Mouse (Mus musculus) hindbrain, embryonic 15.5 days (tissue): ENCODE results near the gene Mcu. TPM values are rescaled to one million over a fixed set of nuclear protein-coding genes. Genes with fewer than 3 reads are reported as not detected.

Source experiments
- ATAC-seq: fragments of 200-750 bp; cut with Nextera tagmentation; 2 replicates; pipeline ENCODE4 v1.8.0; 2017; ENCODE audit warnings: low read depth, moderate number of reproducible peaks, moderate TSS enrichment; ENCODE audit not compliant: low FRiP score
- H3K27ac ChIP-seq: fragments of 300-500 bp; sonication (generic); replicated peaks from 2 replicates; pipeline ENCODE4 v1.5.1; 2015; ENCODE audit warnings: mild to moderate bottlenecking, inconsistent platforms
- H3K27me3 ChIP-seq: fragments of 300-500 bp; sonication (generic); 2 replicates; pipeline ENCODE4 v1.6.1; 2015; ENCODE audit warnings: control low read depth, inconsistent platforms
- H3K36me3 ChIP-seq: fragments of 300-500 bp; sonication (generic); 2 replicates; pipeline ENCODE4 v1.6.1; 2015; ENCODE audit warnings: control low read depth, inconsistent platforms
- H3K4me1 ChIP-seq: fragments of 300-500 bp; sonication (generic); replicated peaks from 2 replicates; pipeline ENCODE4 v1.6.1; 2015; ENCODE audit warnings: control low read depth, inconsistent platforms
- H3K4me2 ChIP-seq: fragments of 300-500 bp; sonication (generic); 2 replicates; pipeline ENCODE4 v1.6.1; 2015; ENCODE audit warnings: moderate library complexity, mild to moderate bottlenecking, inconsistent platforms
- H3K4me3 ChIP-seq: fragments of 300-500 bp; sonication (generic); 2 replicates; pipeline ENCODE4 v1.5.1; 2015; ENCODE audit warnings: mild to moderate bottlenecking, inconsistent platforms
- H3K9ac ChIP-seq: fragments of 300-500 bp; sonication (generic); 2 replicates; pipeline ENCODE4 v1.6.1; 2015; ENCODE audit warnings: inconsistent platforms
- H3K9me3 ChIP-seq: fragments of 300-500 bp; sonication (generic); 2 replicates; pipeline ENCODE4 v1.6.1; 2016; ENCODE audit warnings: control low read depth, inconsistent platforms
- WGBS: fragments of 180-500 bp; shearing (Covaris S2); methylation state at CpG from one replicate; pipeline ENCODE4 v1.1.7; 2015; 5-methylcytosine and 5-hydroxymethylcytosine counted together
- polyA plus RNA-seq: library from polyadenylated mRNA; unstranded; fragments of >200 nt; fragmentation: Nextera tagmentation; extraction: Ambion mirVana; gene quantifications from 2 replicates; pipeline ENCODE4 v1.2.1, GENCODE M21; 2015

Mcu gene
- polyA plus RNA-seq, 1 experiment from 2014 or later: 34.6 TPM

DNA sequence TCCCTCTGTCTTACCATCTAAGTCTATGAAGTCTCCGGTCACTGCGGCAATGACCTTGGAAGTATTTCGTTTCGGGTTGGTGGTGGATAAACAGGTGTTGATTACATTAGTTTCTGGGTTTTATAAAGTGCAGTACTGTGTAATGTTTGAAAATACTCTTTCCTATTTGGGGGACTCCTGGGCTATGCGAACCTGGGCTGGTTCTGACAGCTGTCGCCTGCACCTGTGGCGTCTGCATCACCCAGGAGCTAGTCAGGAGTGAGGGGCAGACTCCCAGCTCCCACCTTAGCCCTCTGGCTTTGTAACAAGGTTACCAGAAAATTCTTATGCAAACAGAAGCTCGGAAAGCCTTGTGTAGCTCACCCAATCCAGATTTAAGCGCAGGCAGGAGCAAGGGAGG is 114.7 kb downstream of the Mcu start:
- 91% methylated on average over 9 of the region's 9 CpGs for WGBS
- Histone ChIP-seq H3K4me2 (no peak overlapping the region), H3K9ac (no peak overlapping the region), H3K36me3 (no peaks in the 10 kb centered on the region), H3K4me3 (no peak overlapping the region), H3K4me1 (peaks cover 12% of the 10 kb centered on the region), H3K9me3 (no peaks in the 10 kb centered on the region), H3K27ac (no peak overlapping the region), H3K27me3 (no peaks in the 10 kb centered on the region)
- ATAC-seq: no peak

DNA sequence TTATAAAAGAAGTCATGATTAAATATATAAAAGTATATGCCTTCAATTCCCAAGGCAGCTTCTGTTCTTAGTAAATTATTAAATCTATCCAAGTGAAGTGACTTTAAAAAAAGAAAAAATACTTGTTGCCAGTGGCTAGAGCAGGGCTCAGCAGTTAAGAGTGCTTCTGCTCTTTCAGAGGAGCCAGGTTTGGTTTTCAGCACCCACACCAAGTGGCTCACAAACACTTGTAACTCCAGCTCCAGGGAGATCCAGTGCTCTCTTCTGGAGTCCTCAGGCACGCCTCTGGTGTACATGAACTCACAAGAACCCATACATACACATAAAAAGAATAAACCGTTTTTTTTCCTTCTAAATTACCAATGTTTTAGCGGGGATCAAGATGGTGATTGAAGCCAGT is 116.3 kb downstream of the Mcu start:
- 80% methylated on average over 3 of the region's 3 CpGs for WGBS
- Histone ChIP-seq H3K9me3 (no peaks in the 10 kb centered on the region), H3K4me2 (no peak overlapping the region), H3K9ac (no peak overlapping the region), H3K27ac (no peak overlapping the region), H3K36me3 (no peaks in the 10 kb centered on the region), H3K4me3 (no peak overlapping the region), H3K27me3 (no peaks in the 10 kb centered on the region), H3K4me1 (peaks cover 12% of the 10 kb centered on the region)
- ATAC-seq: no peak

DNA sequence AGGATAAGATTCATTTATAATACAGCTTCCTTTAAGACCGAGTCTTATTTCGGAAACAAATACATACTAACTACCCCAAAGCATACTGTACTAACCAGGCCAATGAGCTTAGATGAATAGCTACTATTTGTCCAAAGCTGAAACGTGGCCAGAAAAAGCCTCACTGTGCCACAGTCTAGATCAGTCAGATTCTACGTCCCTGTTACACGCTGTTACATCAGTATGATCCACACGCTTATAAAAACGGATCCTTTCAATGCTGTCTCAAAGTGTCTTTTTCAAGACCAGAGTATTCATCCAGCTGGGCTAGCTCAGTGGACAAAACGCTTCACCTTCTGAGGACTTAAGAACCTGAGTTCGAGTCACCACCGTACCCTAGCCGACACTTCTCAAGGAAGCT is 119.5 kb downstream of the Mcu start:
- Histone ChIP-seq H3K9ac (no peak overlapping the region), H3K36me3 (no peaks in the 10 kb centered on the region), H3K4me3 (no peak overlapping the region), H3K9me3 (no peaks in the 10 kb centered on the region; the same call in 1 of the 2 replicates), H3K4me1 (no peaks in the 10 kb centered on the region), H3K4me2 (no peak overlapping the region), H3K27me3 (no peaks in the 10 kb centered on the region), H3K27ac (no peak overlapping the region)
- 95% methylated on average over 11 of the region's 11 CpGs for WGBS
- no peak for ATAC-seq

DNA sequence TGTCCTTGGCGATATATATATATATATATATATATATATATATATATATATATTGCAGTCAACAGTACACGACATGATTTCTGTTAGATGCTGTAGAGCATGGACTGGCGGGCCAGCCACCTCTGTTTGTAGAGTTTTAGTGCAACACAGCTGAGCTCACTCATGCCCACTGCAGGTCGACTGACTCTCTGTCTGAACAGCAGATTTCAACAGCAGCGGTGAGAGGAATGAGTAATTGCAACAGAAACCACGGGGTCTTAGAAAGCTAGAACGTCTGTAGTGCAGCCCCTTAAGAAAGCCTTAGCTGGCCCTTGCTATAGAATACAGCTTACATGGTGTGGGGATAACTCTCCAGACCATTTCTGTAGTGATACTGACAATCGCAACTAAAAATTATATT is 121.6 kb downstream of the Mcu start:
- Histone ChIP-seq H3K36me3 (no peaks in the 10 kb centered on the region), H3K27ac (no peak overlapping the region), H3K9ac (no peak overlapping the region), H3K27me3 (no peaks in the 10 kb centered on the region), H3K9me3 (no peaks in the 10 kb centered on the region; the same call in 1 of the 2 replicates), H3K4me2 (no peak overlapping the region), H3K4me1 (no peaks in the 10 kb centered on the region), H3K4me3 (no peak overlapping the region)
- 77% methylated on average over 8 of the region's 8 CpGs for WGBS
- no peak for ATAC-seq

- Histone ChIP-seq H3K9me3 (no peaks in the 10 kb centered on the region; the same call in 1 of the 2 replicates), H3K27me3 (no peaks in the 10 kb centered on the region), H3K4me3 (no peak overlapping the region), H3K4me1 (no peaks in the 10 kb centered on the region), H3K27ac (no peak overlapping the region), H3K4me2 (no peak overlapping the region), H3K9ac (no peak overlapping the region), H3K36me3 (no peaks in the 10 kb centered on the region)
- 76% methylated on average over 2 of the region's 2 CpGs for WGBS
- ATAC-seq: no peak
These were observed 122.4 kb downstream of the Mcu start for GRCm38 (mm10) chr10:59494044-59494443.

GRCm38 (mm10) chr10:59490920-59491319 is 125.6 kb downstream of the Mcu start:
- no peaks in the 10 kb centered on the region; the same call in 1 of the 2 replicates for H3K9me3 ChIP-seq
- H3K9ac ChIP-seq: no peak overlapping the region
- ATAC-seq: no peak
- H3K27ac ChIP-seq: no peak overlapping the region
- H3K36me3 ChIP-seq: no peaks in the 10 kb centered on the region
- no peaks in the 10 kb centered on the region for H3K4me1 ChIP-seq
- H3K4me2 ChIP-seq: no peak overlapping the region
- no peak overlapping the region for H3K4me3 ChIP-seq
- WGBS: 78% methylated on average over 8 of the region's 8 CpGs
- no peaks in the 10 kb centered on the region for H3K27me3 ChIP-seq

- ATAC-seq: no peak
- no peaks in the 10 kb centered on the region for H3K36me3 ChIP-seq
- no peak overlapping the region for H3K4me2 ChIP-seq
- no peaks in the 10 kb centered on the region for H3K27me3 ChIP-seq
- H3K9me3 ChIP-seq: no peaks in the 10 kb centered on the region; the same call in 1 of the 2 replicates
- H3K4me1 ChIP-seq: 0 out of 2 replicates have a peak, but pooled peaks cover 1% of the 10 kb centered on the region
- H3K9ac ChIP-seq: no peak overlapping the region
- WGBS: 94% methylated on average over 1 of the region's 1 CpGs
- no peak overlapping the region for H3K27ac ChIP-seq
- H3K4me3 ChIP-seq: no peak overlapping the region
These were observed 127.1 kb downstream of the Mcu start for GRCm38 (mm10) chr10:59489411-59489810.

- ATAC-seq: no peak
- no peak overlapping the region for H3K4me3 ChIP-seq
- 88% methylated on average over 2 of the region's 2 CpGs for WGBS
- no peaks in the 10 kb centered on the region for H3K27me3 ChIP-seq
- H3K4me2 ChIP-seq: no peak overlapping the region
- no peak overlapping the region for H3K9ac ChIP-seq
- 0 out of 2 replicates have a peak, but pooled peaks cover 2% of the 10 kb centered on the region for H3K4me1 ChIP-seq
- H3K27ac ChIP-seq: no peak overlapping the region
- H3K36me3 ChIP-seq: no peaks in the 10 kb centered on the region
- no peaks in the 10 kb centered on the region; the same call in 1 of the 2 replicates for H3K9me3 ChIP-seq
These were observed 129.1 kb downstream of the Mcu start for GRCm38 (mm10) chr10:59487351-59487750.

- Histone ChIP-seq H3K9ac (no peak overlapping the region), H3K27me3 (no peaks in the 10 kb centered on the region), H3K9me3 (no peaks in the 10 kb centered on the region), H3K27ac (no peak overlapping the region), H3K36me3 (no peaks in the 10 kb centered on the region), H3K4me1 (0 out of 2 replicates have a peak, but pooled peaks cover 2% of the 10 kb centered on the region), H3K4me3 (no peak overlapping the region), H3K4me2 (no peak overlapping the region)
- ATAC-seq: no peak
- 74% methylated on average over 6 of the region's 6 CpGs for WGBS
These were observed 132.2 kb downstream of the Mcu start for GRCm38 (mm10) chr10:59484318-59484717.

GRCm38 (mm10) chr10:59481381-59481780 is 135.1 kb downstream of the Mcu start:
- H3K27me3 ChIP-seq: no peaks in the 10 kb centered on the region
- ATAC-seq: no peak
- WGBS: 86% methylated on average over 5 of the region's 5 CpGs

DNA sequence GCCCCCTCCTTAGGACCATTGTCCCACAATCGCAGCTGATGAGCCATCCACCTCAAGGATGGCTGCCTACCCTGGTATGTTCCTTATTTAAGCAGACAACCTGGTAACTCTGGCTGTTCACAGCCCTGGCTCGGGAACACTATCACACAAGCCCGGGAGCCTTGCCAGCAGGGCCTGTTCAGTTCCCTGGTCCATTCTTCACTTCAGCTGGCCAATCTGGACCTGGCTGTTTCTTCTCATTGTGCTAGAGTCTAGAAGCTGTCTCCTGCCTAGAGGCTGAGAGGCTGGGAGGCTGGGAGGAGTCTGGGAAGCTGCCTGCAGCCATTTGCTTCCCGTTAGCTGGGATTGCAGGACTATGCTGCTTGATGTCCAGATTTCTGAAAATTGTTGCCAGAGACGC is 146.0 kb downstream of the Mcu start:
- Histone ChIP-seq H3K4me2 (no peak overlapping the region), H3K4me1 (peaks cover 9% of the 10 kb centered on the region), H3K27ac (no peak overlapping the region), H3K9ac (no peak overlapping the region), H3K36me3 (0 out of 2 replicates have a peak, but pooled peaks cover 4% of the 10 kb centered on the region), H3K27me3 (no peaks in the 10 kb centered on the region), H3K9me3 (no peaks in the 10 kb centered on the region), H3K4me3 (no peak overlapping the region)
- no peak for ATAC-seq
- 79% methylated on average over 5 of the region's 5 CpGs for WGBS

More at GRCm38 (mm10) chr10:59481381-59481780, 135.1 kb downstream of the Mcu start:
- Histone ChIP-seq H3K4me2 (no peak overlapping the region), H3K9ac (no peak overlapping the region), H3K4me1 (0 out of 2 replicates have a peak, but pooled peaks cover 2% of the 10 kb centered on the region), H3K36me3 (no peaks in the 10 kb centered on the region), H3K9me3 (no peaks in the 10 kb centered on the region), H3K4me3 (no peak overlapping the region), H3K27ac (no peak overlapping the region)

DNA sequence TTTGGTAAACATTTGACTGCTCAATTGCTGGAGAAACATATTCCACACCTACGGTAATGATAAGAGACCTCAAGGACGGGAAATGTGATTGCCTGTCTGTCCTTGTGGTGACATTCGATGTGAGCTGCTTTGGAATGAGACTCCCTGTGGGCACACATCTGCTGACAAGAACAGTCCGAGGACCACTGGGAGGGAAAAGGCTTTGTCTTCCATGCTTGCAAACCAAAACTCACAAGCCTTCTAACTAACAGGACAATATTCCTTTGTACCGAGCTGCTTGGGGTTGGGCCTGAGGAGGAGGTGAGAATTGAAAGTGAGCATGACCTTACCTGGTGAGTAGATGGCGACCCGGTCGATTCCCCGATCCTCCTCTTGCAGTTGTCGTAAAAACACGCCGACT is 149.2 kb downstream of the Mcu start:
- WGBS: 84% methylated on average over 12 of the region's 12 CpGs
- H3K9me3 ChIP-seq: no peaks in the 10 kb centered on the region
- no peaks in the 10 kb centered on the region for H3K27me3 ChIP-seq

GRCm38 (mm10) chr10:59466626-59467025 is 149.9 kb downstream of the Mcu start:
- peaks cover 6% of the 10 kb centered on the region; the same call in 1 of the 2 replicates for H3K4me1 ChIP-seq
- H3K27me3 ChIP-seq: no peaks in the 10 kb centered on the region
- H3K27ac ChIP-seq: no peak overlapping the region
- H3K9ac ChIP-seq: no peak overlapping the region
- H3K4me2 ChIP-seq: no peak overlapping the region
- no peaks in the 10 kb centered on the region for H3K9me3 ChIP-seq
- 0 out of 2 replicates have a peak, but pooled peaks cover 5% of the 10 kb centered on the region for H3K36me3 ChIP-seq
- no peak for ATAC-seq
- no peak overlapping the region for H3K4me3 ChIP-seq
- WGBS: 87% methylated on average over 4 of the region's 4 CpGs

More for the DNA sequence above, 149.2 kb downstream of the Mcu start:
- Histone ChIP-seq H3K27ac (no peak overlapping the region), H3K9ac (no peak overlapping the region), H3K36me3 (0 out of 2 replicates have a peak, but pooled peaks cover 5% of the 10 kb centered on the region), H3K4me1 (peaks cover 9% of the 10 kb centered on the region), H3K4me2 (no peak overlapping the region), H3K4me3 (no peak overlapping the region)
- no peak for ATAC-seq
